Mouse (Mus musculus): ENCODE results near the gene 3110009E18Rik. TPM values are rescaled to one million over a fixed set of nuclear protein-coding genes. Genes with fewer than 3 reads are reported as not detected.
A peak's percentile ranks its signal among the peaks of the same experiment; 100 is the strongest.

3110009E18Rik gene
- total RNA-seq, 2 experiments from 2014 or later = 3.3 to 6.6 TPM

- TF ChIP-seq CTCF (IDR thresholded peaks at IDR 0.05) = no peak
- Histone ChIP-seq H3K27ac (no peak overlapping the region), H3K4me3 (no peak overlapping the region)
- intact Hi-C loops (cut with DNase I) = no loop called here
- no peak for DNase-seq
These were observed 47.0 kb downstream of the 3110009E18Rik start for GRCm38 (mm10) chr1:120168016-120168415.

GRCm38 (mm10) chr1:120168674-120169073, 47.7 kb downstream of the 3110009E18Rik start:
- H3K4me3 ChIP-seq = no peak overlapping the region
- DNase-seq = no peak
- TF ChIP-seq CTCF (IDR thresholded peaks at IDR 0.05) = no peak
- no peak overlapping the region for H3K27ac ChIP-seq
- intact Hi-C loops (cut with DNase I) = no loop called here

- TF ChIP-seq CTCF (IDR thresholded peaks at IDR 0.05) = no peak
- DNase-seq = no peak
- H3K4me3 ChIP-seq = no peak overlapping the region
- H3K27ac ChIP-seq = no peak overlapping the region
- intact Hi-C loops (cut with DNase I) = loop anchor here (5.0 kb wide), 1 partner anchor 382 kb away; no protein-coding TSS in a partner anchor
These were observed 49.3 kb downstream of the 3110009E18Rik start for GRCm38 (mm10) chr1:120170307-120170706.

GRCm38 (mm10) chr1:120171819-120172521, 51.0 kb downstream of the 3110009E18Rik start:
- H3K4me3 ChIP-seq = no peak overlapping the region
- no peak overlapping the region for H3K27ac ChIP-seq
- intact Hi-C loops (cut with DNase I) = loop anchor here (5.0 kb wide), 1 partner anchor 380 kb away; no protein-coding TSS in a partner anchor
- DNase-seq = no peak
- TF ChIP-seq CTCF (IDR thresholded peaks at IDR 0.05) = peak; percentile 68

- no peak overlapping the region for H3K4me3 ChIP-seq
- no peak overlapping the region for H3K27ac ChIP-seq
- TF ChIP-seq CTCF (IDR thresholded peaks at IDR 0.05) = no peak
- no peak for DNase-seq
- intact Hi-C loops (cut with DNase I) = loop anchor here (5.0 kb wide), 1 partner anchor 377 kb away; no protein-coding TSS in a partner anchor
These were observed 54.0 kb downstream of the 3110009E18Rik start for GRCm38 (mm10) chr1:120174991-120175390.

- peak overlapping the region; percentile 2; the same call in 1 of the 2 replicates for H3K4me3 ChIP-seq
- intact Hi-C loops (cut with DNase I) = no loop called here
- DNase-seq = no peak
- no peak overlapping the region; the same call in 1 of the 2 replicates for H3K27ac ChIP-seq
- no peak for TF ChIP-seq CTCF (IDR thresholded peaks at IDR 0.05)
These were observed 55.3 kb downstream of the 3110009E18Rik start for GRCm38 (mm10) chr1:120176313-120176712.

- no peak for TF ChIP-seq CTCF (IDR thresholded peaks at IDR 0.05)
- DNase-seq = no peak
- Histone ChIP-seq H3K27ac (no peak overlapping the region), H3K4me3 (no peak overlapping the region)
- intact Hi-C loops (cut with DNase I) = no loop called here
These were observed 56.2 kb downstream of the 3110009E18Rik start for GRCm38 (mm10) chr1:120177141-120177540.

- intact Hi-C loops (cut with DNase I) = no loop called here
- TF ChIP-seq CTCF (IDR thresholded peaks at IDR 0.05) = no peak
- Histone ChIP-seq H3K27ac (no peak overlapping the region), H3K4me3 (no peak overlapping the region)
- no peak for DNase-seq
These were observed 65.2 kb downstream of the 3110009E18Rik start for GRCm38 (mm10) chr1:120186204-120186603.

GRCm38 (mm10) chr1:120186655-120187054, 65.7 kb downstream of the 3110009E18Rik start:
- Histone ChIP-seq H3K4me3 (no peak overlapping the region), H3K27ac (no peak overlapping the region)
- no peak for TF ChIP-seq CTCF (IDR thresholded peaks at IDR 0.05)
- no peak for DNase-seq
- intact Hi-C loops (cut with DNase I) = no loop called here

- Histone ChIP-seq H3K4me3 (no peak overlapping the region), H3K27ac (no peak overlapping the region)
- DNase-seq = no peak
- TF ChIP-seq CTCF (IDR thresholded peaks at IDR 0.05) = no peak
- intact Hi-C loops (cut with DNase I) = no loop called here
These were observed 66.1 kb downstream of the 3110009E18Rik start for GRCm38 (mm10) chr1:120187059-120187458.

- no peak overlapping the region for H3K4me3 ChIP-seq
- DNase-seq = no peak
- intact Hi-C loops (cut with DNase I) = no loop called here
- no peak overlapping the region for H3K27ac ChIP-seq
- no peak for TF ChIP-seq CTCF (IDR thresholded peaks at IDR 0.05)
These were observed 68.2 kb downstream of the 3110009E18Rik start for GRCm38 (mm10) chr1:120189206-120189605.

GRCm38 (mm10) chr1:120190300-120190699, 69.3 kb downstream of the 3110009E18Rik start:
- no peak for DNase-seq
- Histone ChIP-seq H3K27ac (no peak overlapping the region), H3K4me3 (no peak overlapping the region)
- intact Hi-C loops (cut with DNase I) = loop anchor here (5.0 to 10.0 kb wide), 2 partner anchors 145 to 287 kb away; no protein-coding TSS in a partner anchor
- 0 out of 2 replicates have a peak, but pooled peaks have one; percentile 1 for TF ChIP-seq CTCF (IDR thresholded peaks at IDR 0.05)

GRCm38 (mm10) chr1:120190946-120191345, 70.0 kb downstream of the 3110009E18Rik start:
- intact Hi-C loops (cut with DNase I) = loop anchor here (5.0 to 10.0 kb wide), 2 partner anchors 144 to 286 kb away; no protein-coding TSS in a partner anchor

More at GRCm38 (mm10) chr1:120190946-120191345, 70.0 kb downstream of the 3110009E18Rik start:
- TF ChIP-seq CTCF (IDR thresholded peaks at IDR 0.05) = no peak
- Histone ChIP-seq H3K27ac (no peak overlapping the region), H3K4me3 (no peak overlapping the region)
- no peak for DNase-seq
